Mouse (Mus musculus) right cerebral cortex, postnatal 4 days (tissue): ENCODE measurements around the gene Dhrs13.
"Not testable (repeated sequence)": the region's sequence is repeated elsewhere in the genome, so short reads cannot be mapped to it uniquely, and the experiment has no call there.

Source experiments
- DNase-seq: peaks from one replicate; pipeline ENCODE4 v3.0.0-alpha.2; 2022

Gene Dhrs13

DNA sequence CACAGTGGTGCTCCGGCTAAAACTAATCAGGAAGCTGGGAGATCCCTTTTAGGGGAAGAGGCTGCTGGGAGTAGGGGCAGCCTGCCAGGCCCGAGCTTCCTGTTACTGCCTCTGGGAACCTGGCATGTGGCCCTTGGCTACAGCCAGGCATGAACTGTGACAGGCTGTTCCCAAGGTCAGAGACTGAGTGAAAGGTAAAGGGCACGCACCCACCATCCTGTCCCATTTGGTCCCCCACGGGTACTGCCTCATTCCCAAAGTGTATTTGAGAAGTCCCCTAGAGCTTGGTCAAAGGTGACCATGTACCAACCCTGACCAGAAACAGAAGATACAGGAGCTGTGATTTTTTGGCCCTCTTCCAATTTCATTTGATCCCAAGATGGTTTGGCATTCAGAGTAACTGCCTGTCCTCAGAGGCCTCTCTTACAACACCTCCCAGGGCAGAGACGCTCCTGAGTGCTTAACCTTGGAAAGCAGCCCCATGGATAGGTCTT, 12.7 kb downstream of the Dhrs13 start:
- DNase-seq = peak; percentile 49

DNA sequence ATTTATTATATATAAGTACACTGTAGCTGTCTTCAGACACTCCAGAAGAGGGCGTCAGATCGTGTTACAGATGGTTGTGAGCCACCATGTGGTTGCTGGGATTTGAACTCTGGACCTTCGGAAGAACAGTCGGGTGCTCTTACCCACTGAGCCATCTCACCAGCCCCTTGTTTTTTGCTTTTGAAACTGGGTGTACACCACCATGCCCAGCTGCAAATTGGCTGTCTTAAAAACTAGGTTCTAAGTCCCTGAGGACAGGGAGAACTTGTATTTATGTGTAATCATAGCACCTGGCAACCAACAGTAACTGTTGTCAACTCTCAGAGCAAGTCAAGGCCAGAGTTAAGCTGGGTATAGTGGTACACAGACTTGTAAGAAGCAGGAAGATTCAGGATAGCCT, 16.6 kb downstream of the Dhrs13 start:
- not testable (repeated sequence) for DNase-seq

DNA sequence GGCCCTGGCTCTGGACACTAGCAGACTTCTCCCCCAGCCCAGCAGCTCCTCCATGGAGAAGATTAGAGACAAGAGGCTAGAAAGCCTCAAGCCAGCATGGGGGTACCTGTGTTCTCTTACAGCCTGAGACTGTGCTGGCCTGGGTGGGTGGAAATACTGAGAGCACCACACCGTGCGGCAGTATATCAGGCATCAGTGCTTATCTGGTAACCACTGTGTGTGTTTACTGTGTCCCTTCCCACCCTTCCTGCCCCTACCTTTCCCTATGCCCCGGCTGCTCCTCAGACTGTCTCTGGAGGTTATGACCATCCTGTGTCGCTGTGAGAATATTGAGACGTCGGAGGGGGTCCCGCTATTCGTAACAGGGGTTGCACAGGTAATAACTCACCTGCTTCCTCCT, 21.0 kb downstream of the Dhrs13 start:
- no peak for DNase-seq

DNA sequence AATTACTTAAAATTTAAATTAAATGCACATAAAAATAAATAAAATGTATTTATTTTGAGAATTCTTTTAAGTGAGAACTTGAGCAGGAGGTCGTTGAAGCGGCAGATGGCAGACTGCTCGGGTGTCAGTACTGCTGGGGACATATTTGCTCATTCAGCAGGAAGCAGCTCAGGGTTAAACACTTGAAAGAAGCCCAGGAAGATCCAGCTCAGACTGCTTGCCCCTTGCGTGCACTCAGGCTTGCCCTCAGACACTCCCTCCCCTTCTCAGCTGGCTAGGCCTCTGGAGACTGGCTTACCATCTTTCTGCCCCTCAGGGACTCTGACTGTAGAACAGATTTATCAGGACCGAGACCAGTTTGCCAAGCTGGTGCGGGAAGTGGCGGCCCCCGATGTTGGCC, 24.9 kb downstream of the Dhrs13 start:
- DNase-seq = no peak

DNA sequence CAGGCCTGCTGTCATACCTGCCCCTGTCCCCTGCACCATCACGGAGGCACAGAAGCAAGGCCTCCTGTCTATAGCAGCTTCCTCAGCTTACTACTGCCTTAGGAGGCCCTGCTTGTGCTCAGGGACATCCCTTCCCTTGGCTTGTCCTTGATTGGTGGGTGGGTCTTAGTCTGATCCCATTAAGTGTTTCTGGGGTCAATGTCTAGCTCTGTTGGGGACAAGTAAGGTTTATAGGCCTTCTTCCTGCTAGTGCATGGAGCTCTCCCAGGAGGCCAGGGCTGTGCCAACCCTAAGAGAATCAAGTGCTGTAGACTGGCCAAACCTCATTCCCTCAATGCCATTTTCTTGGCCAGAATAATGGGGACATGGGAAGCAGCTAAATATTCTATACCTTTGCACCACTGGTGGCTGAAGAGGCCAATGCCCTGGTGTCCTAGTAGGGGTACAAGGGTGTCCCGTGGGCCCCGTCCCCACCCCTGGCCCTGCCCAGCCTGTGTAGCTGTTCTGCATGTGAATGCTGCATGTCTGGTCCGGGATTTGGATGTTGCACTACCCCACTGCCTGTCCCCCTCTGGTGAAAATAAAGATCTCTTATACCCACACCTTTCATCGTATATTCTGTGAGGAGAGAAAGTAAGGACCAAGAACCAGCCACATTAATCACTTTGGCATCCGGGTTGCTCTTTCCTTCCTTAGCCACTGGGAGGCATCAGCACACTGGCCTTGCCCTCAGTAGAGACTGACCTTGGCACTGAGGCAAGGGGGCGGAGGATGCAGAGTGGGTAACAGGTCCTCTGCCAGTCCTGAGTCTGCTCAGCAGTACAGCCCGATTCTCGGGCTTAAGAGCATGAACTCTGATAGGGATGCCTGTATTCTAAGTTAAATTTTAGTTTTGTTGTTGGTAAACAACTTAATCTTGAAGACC, 28.0 kb downstream of the Dhrs13 start:
- peak; percentile 55 for DNase-seq

DNA sequence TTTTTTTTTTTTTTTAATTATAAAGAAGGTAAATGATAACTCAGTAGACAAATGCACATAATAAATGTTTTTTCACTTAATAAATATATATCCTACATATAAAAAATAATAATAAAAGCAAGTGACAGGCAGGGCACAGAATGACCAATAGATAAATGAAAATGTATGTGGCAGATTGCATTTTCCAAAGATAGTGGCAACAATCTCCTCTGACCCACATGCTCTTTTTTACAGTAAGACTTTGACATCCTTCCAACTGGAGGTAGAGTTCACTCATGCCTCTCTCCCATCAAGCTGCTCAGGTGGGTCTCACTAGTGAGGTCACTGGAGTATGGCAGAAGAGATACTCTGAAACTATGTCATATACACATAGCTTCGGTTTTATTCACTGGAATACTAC, 30.5 kb downstream of the Dhrs13 start:
- no peak for DNase-seq

DNA sequence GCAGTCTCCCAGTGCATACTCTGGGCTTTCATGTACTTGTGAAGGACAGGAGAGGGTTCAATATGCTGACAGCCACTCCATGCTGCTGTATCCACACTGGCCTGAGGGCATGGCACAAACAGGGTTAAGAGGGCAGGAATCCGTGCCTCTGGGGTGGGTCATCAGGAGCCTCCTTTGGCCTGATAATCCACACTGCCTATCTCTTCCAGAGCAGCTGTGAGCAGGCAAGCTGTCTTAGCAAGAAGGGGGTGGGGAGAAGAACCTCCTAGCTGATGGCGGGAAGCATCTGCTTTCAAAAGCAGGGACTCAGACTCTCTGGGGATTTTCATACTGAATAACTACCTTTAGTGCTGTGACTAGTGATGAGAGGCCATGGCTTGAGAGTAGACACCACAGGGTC, 33.8 kb downstream of the Dhrs13 start:
- DNase-seq = no peak

DNA sequence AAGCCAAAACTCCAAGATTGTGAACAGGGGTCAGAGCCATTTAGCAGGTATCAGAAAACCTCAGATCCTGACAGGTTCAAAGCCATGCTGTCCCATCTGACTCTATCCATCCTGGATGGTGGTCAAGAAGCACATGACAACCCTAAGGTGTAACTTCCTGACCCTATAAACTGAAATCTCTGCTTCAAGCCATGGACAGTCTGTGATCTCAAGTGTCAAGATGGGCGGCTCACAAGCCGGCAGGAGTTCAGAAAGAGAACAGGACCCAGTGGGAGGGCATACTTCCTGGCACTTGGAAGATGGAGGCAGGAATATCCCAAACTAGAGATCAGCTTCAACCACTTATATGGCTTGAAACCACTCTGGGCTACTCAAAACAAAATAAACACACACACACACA, 34.6 kb downstream of the Dhrs13 start:
- DNase-seq = no peak

DNA sequence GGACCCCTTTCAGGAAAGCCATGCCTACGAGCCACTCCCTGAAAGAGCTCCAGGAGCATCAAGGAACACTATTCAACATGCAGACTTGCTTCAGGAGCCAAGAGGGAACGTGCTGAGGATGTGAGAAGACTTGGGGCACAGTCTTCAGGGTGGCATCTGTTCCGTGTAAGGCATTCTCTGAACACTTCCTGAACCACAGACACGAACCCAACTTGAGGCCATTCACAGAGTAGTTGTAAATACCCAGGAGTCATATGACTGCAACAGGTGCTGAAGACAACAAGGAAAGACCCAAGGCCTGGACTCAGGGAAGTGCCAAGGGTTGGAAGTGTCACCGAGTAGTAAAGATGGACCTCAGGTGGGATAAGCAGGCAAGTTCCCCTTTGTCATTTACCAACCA, 35.5 kb downstream of the Dhrs13 start:
- no peak for DNase-seq

DNA sequence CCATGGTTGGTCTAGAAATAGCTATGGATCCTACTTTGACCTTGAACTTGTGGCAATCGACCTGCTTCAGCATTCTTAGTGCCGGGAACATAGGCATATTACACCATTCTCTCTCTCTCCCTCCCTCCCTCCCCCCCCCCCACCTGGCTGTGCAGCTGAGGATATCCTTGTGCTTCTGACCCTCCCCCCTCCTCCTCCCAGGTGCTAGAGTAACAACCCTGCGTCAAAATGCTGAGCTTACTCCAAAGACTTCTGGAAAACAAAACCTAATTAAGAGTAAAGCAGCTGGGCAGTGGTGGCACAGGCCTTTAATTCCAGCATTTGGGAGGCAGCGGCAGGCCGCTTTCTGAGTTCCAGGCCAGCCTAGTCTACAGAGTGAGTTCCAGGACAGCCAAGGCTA, 37.0 kb downstream of the Dhrs13 start:
- no peak for DNase-seq

DNA sequence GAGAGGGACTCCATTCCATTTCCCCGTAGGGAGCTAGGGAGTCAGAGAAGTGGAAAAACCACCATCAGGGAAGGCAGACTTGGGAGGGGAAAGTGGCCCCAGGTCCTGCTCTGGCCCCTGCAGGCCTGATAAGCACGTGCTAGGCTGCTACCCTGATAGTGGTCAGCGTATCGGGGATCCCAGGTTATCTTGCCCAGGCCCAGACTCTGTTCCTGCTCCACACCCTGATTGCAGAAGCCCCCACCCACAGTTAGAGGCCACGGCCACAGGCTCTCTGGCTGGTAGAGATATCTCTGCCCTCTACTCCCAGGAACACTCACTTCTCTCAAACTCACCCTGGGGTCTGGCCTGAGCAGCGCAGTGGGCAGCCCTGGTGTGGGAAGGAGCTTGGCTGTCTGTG, 37.6 kb downstream of the Dhrs13 start:
- no peak for DNase-seq

DNA sequence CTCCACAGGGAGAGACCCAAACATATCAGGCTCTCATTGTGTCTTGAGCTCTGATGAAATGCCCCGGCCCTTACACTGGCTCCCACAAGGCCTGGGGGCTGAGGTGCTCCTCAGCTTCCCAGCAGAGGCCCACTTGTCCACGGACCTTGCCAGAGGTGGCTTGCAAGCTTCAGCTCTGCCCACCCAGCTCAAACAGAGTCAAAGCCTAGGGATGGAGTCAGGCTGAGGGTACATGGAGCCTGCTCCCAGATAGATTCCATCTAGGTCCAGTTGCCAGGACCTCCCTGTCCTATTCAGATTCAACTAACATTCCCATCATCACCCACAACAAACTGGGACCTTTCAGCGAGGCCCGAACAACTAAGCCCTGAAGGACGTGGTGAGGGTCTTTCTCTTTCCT, 39.9 kb downstream of the Dhrs13 start:
- no peak for DNase-seq

DNA sequence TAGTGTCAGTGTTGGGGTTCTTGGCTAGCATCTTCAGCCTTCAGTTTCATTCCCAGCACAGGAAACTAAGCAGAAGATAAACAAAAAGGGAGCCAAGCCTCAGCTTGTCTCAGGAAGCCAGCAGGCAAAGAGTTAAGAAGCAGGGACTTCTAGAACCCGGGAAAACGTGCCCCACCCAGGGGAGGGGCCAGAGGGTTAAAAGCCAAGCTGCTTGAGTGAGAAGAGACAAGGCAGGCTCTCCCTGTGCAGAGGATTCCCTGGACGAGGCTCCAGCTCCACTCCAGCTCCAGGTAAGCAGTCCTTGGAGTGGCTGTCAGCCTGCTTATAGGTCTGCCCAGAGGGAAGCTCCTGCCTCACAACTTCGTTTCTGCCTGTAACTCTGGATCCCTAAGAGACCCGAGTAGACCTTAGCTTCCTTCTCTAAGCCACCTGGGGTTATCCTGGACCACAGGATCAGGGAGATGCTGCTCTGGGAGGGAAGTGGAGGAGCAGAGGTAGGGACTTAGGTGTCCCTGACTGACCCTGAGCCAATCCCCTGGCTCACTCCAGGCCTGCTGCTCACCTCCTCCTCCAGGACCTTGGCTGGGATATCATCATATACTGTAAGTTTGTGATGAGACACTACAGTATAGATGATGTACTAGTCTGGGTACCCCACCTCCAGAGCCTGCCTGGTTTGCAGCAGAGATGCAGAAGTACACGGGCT, 40.5 kb downstream of the Dhrs13 start:
- no peak for DNase-seq

DNA sequence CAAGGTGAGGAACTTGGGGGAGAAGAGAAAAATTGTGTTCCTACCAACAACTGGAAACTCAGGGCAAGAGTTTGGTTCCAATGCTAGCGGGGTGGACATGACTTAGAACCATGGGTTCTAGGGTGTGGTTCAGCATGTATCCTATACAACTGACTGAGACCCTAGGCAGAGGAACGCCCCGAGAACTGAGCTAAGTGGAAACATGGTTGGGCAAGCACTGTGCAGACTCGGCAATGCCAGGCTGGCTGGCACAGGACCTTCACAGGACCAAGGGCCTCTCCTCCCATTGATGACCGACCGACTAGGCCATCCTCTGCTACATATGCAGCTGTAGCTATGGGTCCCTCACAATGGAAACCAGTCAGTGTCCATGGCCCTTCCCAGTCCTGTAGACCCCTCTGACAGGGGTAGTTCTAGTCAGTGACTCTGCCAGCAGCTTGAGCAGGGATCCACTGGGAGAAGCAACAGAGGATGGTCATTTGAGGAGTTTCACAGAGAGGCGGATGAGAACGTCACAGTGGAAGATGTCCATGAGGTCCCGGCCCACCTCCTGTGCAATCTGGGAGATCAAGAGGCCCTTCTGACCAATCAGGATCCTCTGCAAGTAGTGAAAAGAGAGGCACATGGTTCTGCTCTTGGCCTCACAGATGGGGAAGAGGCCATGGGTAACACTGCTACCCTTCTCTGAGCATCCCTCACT, 41.6 kb downstream of the Dhrs13 start:
- DNase-seq = no peak

DNA sequence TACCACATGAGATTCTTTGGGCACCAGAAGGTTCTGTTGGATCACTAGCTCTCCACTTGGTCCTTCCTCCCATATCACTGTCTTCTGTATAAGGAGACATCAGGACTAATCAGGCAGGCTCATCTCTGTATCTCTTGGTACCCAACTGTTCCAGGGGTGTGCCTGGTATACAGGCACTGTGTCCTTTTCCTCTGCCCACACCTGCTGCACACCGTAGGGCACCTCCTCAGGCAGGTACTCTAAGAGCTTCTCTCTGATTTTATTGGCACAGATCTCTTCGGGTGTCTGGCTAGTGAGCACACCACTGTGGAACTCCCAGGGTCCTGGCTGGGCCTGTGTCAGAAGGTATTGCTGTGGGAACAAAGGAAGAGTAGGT, 42.2 kb downstream of the Dhrs13 start:
- no peak for DNase-seq

DNA sequence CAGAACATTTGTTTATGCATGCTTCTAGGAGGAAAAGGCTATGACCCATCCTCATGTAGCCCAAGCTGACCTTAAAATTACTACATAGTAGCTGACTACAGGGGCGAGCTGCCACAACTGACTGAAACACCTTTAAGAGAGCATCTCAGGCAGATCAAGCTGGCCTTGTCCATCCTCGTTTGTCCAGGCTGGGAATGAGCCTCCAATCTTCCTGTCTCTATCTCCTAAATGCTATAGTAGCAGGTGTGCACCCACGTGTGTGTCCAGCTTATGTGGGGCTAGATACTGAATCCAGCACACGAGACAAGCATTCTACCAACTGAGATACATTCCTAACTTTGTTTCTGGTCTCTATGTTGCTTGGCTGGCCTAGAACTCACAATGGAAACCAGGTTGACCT, 42.6 kb downstream of the Dhrs13 start:
- DNase-seq = no peak

DNA sequence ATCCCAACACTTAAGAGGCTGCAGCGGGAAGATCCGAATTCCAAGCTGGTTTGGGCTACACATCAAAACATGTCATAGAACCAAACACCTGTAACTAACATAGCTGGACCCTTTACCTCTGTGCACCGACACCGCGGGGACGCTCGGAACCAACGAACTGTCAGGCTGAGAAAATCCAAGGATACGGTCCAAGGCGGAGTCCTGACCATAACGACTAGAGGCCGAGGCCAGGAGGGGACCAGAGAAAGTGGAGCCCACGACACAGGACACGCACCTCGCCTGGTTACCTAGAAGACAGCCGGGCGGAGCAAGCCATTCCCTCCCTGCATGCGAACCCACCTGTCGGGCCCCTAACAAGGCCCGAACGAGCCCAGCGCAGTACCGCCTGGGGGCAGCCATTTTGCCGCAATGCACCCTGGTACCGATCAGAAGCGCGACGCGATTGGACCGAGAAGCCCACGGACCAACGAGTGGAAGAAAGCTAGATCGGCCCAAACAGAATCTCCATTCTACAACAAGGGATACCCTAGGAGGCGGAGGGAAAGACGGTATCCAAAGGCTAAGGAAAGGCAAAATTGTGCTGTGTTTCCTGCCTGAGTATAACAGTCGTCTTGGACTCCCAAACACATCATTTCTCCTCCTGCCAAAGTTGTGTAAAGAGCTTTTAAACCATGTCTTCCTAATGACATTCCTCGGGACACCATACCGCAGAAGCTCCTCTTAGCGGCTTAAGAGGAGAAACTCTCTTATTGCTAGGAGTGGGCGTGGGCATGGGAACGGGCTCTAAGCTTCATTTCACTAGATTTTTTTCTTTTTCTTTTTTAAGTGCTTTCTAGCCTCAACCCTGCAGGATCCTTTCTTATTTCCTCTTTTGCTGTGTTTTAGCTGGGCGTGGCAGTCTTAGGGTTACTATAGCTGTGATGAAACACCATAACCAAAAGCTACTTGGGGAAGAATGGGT, 48.2 kb downstream of the Dhrs13 start, which contains the start of gene Eral1:
TSS of gene Eral1 (minus strand) at position 423 of the 961 bp plus-strand sequence.
- DNase-seq = peak; percentile 82

DNA sequence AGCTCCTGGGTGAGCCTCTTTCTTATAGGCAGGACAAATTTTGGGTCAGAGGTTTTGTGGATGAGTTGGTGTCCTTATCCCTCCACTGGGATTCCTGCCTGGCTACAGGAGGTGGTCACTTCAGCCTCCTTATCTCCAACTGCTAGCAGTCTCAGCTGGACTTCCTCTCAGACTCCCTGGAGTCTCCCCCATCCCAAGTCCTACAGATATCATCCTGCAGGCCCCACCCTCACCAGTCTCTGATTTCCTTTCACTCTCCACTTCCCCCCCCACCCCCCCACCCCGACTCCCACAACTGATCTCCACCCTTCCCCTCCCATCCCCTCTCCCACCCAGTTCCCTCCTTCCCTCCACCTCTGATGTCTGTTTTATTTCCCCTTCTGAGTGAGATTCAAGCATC, 51.5 kb downstream of the Dhrs13 start:
- no peak for DNase-seq

DNA sequence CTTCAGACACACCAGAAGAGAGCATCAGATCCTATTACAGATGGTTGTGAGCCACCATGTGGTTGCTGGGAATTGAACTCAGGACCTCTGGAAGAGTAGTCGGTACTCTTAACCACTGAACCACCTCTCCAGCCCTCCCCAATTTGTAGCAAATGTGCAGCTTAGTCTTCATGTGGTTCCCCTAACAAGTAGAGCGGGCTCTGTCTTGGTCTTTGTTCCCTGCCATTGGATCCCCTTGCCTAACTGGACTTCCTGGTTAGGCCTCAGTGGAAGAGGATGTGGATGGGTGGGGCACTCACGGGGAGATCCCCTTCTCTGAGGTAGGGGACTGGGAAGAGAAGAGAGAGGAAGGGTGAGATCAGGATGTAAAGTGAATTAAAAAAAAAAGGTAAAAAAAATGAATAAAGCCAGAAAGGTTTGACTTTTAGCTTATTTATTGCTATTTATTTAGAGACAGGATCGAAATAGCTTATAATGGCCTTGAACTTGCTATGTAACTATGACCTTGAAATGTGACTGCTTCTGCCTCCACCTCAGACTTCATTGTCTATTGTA, 54.9 kb downstream of the Dhrs13 start:
- DNase-seq = no peak
